Mouse (Mus musculus) cerebellum, adult 11 months (tissue): ENCODE results near the gene Smndc1.

Source experiments
- DNase-seq: peaks from one replicate; pipeline ENCODE4 v3.0.0; 2022

Smndc1 gene

DNA sequence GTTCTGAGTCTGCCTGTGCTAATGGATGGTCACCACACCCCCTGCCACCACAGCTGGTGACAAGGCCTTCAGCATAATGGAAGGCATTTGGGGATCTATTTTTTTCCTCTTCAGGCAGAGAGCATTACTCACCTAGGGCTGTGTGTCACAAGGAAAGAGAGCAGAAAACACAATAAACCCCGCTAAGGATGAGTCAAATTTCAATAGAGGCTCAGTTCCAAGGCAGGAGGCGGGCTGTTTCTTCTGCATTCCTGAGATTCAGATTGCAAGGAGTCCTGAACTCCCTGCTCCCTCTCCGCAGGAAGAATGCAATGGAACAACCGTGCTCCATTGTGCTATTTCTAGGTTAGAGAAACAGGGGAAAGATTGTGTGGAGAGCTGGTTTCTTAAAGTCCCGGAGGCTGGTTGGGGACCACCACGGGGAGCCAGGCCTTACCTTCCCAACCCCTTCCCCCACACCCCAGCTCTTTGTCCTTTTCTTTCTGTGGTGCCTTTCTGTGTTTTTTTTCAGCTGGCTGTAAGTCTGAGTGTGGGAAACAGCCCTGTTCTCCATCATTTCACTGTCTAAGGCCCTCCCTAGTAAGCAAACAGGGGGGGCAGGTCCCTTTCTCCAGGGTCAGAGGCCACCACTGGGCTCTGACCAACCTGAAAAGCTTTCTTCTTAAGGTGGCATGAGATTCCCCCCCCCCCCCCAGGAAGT lies 21.9 kb upstream of the Smndc1 start:
- no peak for DNase-seq

DNA sequence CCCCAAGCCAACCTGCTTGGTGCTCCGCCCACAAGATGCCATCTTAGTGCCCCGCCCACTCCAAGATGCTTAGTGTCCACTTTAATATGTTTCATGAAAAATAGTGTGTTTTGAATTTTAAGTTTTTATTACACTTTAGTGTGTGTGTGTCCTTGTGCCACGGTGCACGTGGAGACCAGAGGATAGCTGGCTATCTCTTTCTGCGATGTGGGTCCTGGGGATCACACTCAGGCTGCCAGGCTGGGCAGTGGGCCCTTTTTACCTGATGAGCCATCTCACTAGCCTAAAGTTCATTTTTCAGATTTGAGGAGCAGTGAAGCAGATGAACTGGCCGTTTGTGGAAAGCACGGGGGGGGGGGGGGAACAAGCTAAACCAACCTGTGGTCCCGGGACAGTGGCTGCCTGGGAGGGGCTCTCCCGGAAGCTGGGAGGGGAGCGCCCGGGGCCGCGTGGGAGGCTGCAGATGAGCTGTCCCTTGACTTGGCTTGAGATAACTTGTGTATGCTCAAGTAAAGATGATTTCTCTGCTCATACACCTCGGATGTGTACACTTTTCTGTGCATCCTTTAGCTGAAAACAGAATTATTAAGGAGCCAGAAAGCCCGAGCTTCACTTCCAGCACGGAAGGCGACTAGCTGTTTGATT lies 19.4 kb upstream of the Smndc1 start:
- DNase-seq, result no peak

DNA sequence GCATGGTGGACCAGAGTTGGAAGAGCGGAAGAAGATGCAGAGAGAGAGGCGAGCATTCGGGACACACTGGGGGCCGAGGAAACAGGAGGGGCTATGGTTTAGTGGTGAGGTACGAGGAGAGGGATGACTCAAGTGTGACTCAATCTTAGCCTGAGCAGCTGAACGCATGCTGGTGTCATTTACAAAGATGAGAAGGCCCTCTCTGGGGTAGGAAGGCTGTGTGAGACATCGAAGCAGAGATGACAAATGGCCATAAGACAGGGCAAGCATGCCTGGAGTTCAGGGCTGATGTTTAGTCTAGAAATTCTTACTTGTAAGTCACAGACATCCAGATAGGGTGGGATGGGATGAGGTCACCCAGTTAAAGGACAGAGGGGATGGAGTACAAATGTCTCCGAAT lies 18.0 kb upstream of the Smndc1 start:
- no peak for DNase-seq

DNA sequence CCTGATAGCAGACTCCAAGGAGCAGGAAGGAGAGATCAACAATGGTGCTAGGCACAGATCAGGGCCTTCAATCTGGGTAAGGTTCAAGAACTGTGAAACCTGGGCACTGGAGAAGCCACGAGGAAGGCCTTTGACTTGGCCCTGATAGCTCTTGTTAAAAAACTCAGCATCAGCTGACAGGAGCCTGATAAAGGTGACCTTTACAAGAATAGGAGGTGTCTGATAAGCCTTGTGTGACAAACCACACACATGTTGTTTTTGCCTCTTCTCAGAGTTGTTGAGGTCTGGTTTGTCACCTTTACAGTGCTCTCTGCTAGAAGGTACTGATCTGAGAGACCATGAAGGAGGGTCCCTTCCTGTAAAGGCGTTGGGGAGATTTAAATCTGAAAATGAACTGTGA lies 17.0 kb upstream of the Smndc1 start:
- DNase-seq, result no peak

- no peak for DNase-seq
These were observed 15.4 kb upstream of the Smndc1 start for GRCm38 (mm10) chr19:53405810-53406209.

GRCm38 (mm10) chr19:53404837-53405356 lies 14.5 kb upstream of the Smndc1 start:
- peak; percentile 86 for DNase-seq

GRCm38 (mm10) chr19:53404219-53404836 lies 13.9 kb upstream of the Smndc1 start:
- no peak for DNase-seq

GRCm38 (mm10) chr19:53402741-53403432 lies 12.5 kb upstream of the Smndc1 start:
- no peak for DNase-seq

DNA sequence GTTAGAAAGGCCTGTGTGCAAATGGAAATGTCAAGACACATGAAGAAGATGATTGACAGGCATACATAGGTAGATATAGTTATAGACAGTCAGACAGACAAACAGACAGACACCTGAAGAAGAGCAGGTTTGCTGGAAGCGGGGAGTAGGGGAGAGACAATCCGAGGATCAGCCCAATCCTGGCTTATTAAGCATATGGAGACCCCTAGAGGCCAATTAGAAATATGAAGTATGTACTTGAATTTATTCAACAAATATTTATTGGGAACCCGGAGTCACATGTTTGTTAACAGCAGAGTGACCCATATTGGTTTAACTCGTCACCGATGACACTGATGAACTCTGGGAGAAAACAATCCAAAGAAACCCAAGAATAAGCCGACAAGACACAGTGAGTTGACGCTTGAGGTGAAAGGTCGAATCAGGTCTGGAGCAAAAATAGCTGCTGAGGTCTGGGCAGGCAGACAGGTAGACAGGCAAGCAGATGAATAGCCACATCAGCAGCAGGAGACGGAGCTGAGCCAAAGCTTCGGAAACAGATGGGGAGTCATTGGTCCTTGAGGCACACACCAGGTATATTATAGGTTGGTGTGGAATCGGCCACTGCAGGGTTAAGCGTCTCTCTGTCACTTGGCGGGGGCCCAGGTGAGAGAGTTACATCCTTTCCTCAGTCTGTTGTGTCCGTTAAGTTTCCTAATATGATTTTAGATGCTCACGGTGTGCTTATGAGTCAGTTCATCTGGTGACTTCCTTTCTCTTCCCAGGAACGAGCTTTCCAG lies 10.1 kb upstream of the Smndc1 start:
- peak; percentile 40 for DNase-seq

GRCm38 (mm10) chr19:53399213-53399612 lies 8.8 kb upstream of the Smndc1 start:
- DNase-seq, result no peak

DNA sequence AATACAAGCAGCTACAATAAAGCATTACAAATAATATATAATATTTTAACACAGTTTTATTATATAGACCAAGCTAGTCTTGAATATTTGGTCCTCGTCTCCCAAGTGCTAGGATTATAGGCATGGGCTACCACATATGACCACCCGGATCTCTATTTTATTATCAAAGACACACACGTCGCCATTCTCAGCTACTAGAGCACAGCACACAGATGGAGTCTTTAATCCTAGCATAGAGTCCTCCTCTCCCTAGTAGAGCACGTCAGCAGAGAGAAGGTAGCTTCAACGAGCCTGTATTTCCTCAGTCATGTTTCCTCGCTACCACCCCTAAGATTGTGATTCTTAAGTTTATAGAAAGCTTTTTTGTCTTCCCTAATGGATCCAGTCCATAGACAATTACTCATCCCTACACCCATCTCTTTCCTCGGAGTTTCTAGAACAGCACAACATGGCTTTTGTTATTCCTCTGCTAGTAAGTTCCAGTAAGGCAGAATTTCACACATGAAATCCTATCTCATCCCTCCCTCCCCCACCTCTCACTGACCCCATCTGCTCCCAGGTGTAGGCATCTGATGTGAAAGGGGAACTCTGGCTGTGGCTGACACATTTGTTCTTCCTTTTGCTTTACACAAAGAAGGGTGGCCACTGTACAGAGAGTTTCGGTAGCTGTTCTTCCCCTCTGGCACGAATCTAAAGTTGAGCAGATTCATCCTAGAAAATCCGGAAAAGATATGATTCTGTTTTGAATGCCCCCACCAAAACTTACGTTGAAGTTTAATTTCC lies 7.3 kb upstream of the Smndc1 start:
- peak; percentile 0 for DNase-seq

DNA sequence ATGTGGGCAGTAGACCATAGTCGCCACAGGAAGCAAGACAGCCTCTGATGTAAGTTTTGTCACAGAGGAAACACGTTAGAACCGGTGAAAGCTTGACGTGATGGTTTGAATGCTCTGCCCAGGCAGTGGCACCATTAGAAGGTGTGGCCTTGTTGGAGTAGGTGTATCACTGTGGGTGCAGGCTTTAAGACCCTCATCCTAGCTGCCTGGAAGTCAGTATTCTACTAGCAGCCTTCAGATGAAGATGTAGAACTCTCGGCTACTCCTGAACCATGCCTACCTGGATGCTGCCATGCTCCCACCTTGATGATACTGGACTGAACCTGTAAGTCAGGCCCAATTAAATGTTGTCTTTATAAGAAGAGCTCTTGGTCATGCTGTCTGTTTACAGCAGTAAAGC lies 5.4 kb upstream of the Smndc1 start:
- peak; percentile 17 for DNase-seq

GRCm38 (mm10) chr19:53394956-53395355 lies 4.6 kb upstream of the Smndc1 start:
- DNase-seq, result peak; percentile 26

DNA sequence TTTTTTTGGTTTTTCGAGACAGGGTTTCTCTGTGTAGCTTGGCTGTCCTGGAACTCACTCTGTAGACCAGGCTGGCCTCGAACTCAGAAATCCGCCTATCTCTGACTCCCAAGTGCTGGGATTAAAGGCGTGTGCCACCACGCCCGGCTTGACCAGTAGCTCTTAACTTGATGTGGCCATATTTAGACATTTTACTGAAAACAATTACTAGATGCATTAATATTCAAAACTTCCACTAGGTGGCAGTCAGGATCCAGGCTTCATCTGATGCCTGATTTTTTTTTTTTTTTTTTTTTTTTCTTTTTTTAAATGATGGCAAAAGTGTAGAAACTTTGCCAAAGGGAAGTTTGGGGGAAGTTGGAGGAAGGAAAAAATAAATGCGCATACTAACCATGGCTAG lies 4.2 kb upstream of the Smndc1 start:
- DNase-seq, result peak; percentile 52

GRCm38 (mm10) chr19:53393646-53394045 lies 3.3 kb upstream of the Smndc1 start:
- peak; percentile 7 for DNase-seq

DNA sequence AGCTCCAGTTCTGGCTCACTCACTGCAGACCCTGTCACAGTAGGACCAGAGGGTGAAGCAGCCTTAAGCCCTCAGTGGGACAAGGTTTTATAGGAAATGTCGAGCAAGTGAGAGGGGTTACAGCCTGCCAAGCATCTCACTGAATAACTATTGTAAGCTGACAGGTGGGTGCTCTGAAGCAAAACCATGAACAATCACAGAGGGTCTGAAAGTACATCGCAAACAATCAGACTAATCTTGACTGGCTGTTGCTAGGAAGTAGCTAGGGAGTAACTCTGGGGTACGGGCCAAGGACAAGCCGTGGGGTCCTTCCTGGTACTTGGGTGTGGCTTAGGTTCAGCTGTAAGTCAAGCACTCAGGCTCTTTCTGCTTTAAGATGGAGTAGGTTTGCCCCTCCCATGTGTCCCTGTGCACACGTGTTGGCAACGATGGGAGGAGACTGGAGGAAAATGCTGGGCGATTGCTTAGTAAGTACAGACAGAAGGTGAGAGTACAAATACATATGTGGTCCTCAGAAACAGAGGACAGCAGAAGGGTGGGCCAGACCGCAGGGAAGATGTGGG lies 2.5 kb upstream of the Smndc1 start:
- DNase-seq, result peak; percentile 17

DNA sequence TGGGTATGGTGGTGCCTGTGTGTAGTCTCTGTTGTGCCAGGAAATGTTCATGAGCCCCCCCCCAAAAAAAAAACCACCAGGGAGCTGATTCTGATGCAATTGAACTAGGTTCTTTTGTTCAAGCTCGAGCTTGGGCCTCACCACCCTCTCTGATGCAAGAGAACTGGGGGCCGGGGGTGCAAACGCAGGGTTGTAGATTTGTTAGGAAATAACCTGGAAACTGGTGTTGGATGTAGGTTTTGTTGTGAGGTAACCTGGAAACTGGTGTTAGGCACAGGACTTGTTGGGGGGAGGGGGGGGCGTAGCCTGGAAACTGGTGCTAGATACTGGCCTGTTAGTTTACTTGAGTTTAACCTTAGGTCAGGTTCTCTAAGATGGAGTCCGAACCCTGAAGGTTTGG lies 1.4 kb upstream of the Smndc1 start:
- DNase-seq, result peak; percentile 24

GRCm38 (mm10) chr19:53391386-53391785 lies 1.0 kb upstream of the Smndc1 start:
- peak; percentile 17 for DNase-seq

DNA sequence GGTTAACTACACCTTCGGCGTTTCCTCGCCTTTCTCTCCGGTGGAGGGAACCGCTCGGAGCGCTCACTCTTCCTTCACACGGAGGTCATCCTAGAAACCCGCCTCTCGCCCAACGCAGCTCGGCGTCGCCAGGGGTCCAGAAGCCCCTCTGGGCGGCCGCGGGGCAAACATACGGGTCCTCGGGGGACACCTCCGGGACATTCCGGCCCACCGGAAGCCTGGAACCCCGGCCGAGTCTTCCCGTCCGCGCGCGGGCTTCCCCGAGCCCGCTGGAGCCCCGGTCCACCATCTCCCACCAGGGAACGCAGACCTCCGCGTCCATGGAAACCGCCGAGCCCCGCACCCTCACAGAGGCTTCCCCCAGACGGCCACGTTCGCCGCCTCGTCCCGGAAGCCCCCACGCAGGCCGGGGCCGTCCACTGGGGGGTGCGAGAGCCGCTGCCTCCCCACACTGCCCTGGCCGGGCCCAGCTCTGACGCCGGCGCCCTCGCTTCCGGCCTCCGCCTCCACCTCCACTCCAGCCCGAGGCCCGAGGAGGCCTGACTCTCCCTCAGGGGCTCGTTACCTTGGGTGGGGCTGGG lies 437 bp downstream of the Smndc1 start:
- DNase-seq, result no peak

- no peak for DNase-seq
These were observed 961 bp downstream of the Smndc1 start for GRCm38 (mm10) chr19:53389417-53389816.

GRCm38 (mm10) chr19:53383336-53383735 lies 7.0 kb downstream of the Smndc1 start:
- no peak for DNase-seq
